Mouse (Mus musculus) thymus, postnatal 36 days (tissue): ENCODE measurements around the gene Fnip2.

ENCODE experiments used
- DNase-seq, 2 experiments: peaks; one replicate each; pipeline ENCODE4 v3.0.0; 2022; ENCODE audit warnings: mixed read lengths in 2 of 2

Gene Fnip2

GRCm38 (mm10) chr3:79410629-79410995 lies 157.0 kb downstream of the Fnip2 start:
- no peak for DNase-seq

- no peak for DNase-seq
Observed at GRCm38 (mm10) chr3:79409927-79410628, 157.5 kb downstream of the Fnip2 start.

GRCm38 (mm10) chr3:79408546-79408945 lies 159.1 kb downstream of the Fnip2 start:
- no peak for DNase-seq
